Mouse (Mus musculus) hematopoietic stem cell, adult 5-6 weeks (primary cell): Measurements from ENCODE around the gene Zfp773. TPM values are rescaled to one million over a fixed set of nuclear protein-coding genes. Genes with fewer than 3 reads are reported as not detected.
"Not testable (repeated sequence)": the region's sequence is repeated elsewhere in the genome, so short reads cannot be mapped to it uniquely, and the experiment has no call there.

Source experiments
- ATAC-seq, 2 experiments: fragments of 125-278 bp in 1 of 2; replicated peaks in 1 of 2; 2 replicates each; pipeline ENCODE4 v1.8.0; 2016 to 2017; ENCODE audit warnings: inconsistent platforms in 2 of 2, mild to moderate bottlenecking in 2 of 2, moderate number of reproducible peaks in 2 of 2, low read depth in 1 of 2, moderate TSS enrichment in 1 of 2; ENCODE audit not compliant: low FRiP score in 2 of 2, poor library complexity in 2 of 2, severe bottlenecking in 2 of 2, insufficient read depth in 1 of 2, low TSS enrichment in 1 of 2
- total RNA-seq: library from RNA; stranded (forward); fragments of 172-1452, 232-1000 nt; gene quantifications from 2 replicates; pipeline ENCODE4 v1.2.3, GENCODE M21; 2017

Gene Zfp773
- 5.4 and 7.6 TPM in 2 replicates for total RNA-seq

GRCm38 (mm10) chr7:7136379-7136866 is at the start of gene Zfp773:
Gene Zfp773 (minus strand): TSS chr7:7136755.
- peak; percentile 100 for ATAC-seq

GRCm38 (mm10) chr7:7185897-7186296 is 49.3 kb upstream of the Zfp773 start:
- ATAC-seq = no peak

DNA sequence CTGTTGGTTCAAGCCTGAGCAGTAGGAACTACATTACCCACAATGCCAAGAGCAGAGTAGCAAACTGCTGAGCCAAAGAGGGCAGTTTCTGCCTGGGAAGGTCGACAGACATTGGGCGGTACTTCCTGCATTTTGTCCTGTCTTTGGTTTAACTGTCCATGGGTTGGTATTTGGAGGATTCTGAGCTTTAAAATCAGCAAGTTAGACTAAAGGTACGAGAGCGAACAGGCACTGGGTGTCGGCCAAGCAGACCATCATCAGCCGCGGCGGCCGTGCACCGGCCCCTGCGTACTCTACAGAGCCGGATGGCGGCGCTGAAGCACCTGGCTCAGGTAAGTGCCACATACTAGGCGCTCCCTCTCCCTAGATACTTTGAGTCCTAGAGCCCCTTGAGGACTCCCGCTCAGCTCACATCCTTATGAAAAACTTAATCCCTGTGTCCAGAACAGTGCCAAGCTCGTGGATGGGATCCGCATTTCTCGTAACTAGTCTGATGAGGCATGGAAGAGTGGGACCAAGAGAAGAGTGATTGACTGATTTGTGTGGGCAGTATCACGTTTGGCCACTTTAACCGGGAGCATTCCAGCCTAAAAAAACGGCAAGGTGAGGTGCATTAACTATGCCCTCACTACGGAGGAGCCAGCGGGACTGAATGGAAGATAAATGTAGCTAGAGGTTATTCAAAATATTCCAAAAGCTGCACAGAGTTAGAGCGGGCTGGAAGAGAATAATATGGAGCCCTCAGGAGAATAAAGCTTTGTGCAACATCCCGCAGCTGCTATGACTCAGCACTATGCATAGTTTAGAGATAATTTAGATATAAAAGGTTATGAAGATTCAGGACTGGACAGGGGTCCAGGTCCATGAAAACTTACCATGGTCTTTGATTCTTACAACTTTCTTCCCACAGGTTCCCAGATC is 34.9 kb upstream of the Zfp773 start, which contains the start of gene Zfp418:
Gene Zfp418, plus strand, starts transcription at position 104 of the 921 bp plus-strand sequence.
- ATAC-seq = peak; percentile 100

- no peak for ATAC-seq
These were observed 9.5 kb upstream of the Zfp773 start for GRCm38 (mm10) chr7:7145991-7146608.

- no peak for ATAC-seq
These were observed 7.7 kb upstream of the Zfp773 start for GRCm38 (mm10) chr7:7144215-7144614.

GRCm38 (mm10) chr7:7132751-7133150 is 3.8 kb downstream of the Zfp773 start:
- no peak for ATAC-seq

GRCm38 (mm10) chr7:7130491-7131124 is 5.9 kb downstream of the Zfp773 start:
- not testable (repeated sequence) for ATAC-seq

DNA sequence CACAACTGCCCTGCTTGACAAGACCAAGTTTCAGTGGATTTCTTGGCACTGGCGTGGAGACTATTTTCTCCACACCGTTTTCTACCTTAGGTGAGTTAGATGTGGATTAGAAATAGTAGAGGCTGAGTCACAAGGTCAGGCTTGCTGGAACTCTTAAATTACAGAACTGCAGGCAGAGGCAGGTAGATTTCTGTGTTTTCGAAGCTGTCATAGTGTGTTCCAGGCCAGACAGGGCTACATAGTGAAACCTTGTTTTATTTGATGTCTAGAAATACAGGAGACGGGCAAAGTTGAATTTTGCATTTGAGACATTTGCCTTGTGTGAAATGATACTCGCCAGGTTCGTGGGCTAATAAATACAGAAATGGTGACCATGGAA is 15.0 kb downstream of the Zfp773 start:
- peak in 1 of 2 experiments; percentile 16; a peak in 2 of 4 replicates for ATAC-seq

GRCm38 (mm10) chr7:7120921-7121601 is 15.5 kb downstream of the Zfp773 start, which contains the start of gene Zfp954:
Gene Zfp954 (minus strand): TSS chr7:7121488.
- ATAC-seq = peak; percentile 98 to 100

DNA sequence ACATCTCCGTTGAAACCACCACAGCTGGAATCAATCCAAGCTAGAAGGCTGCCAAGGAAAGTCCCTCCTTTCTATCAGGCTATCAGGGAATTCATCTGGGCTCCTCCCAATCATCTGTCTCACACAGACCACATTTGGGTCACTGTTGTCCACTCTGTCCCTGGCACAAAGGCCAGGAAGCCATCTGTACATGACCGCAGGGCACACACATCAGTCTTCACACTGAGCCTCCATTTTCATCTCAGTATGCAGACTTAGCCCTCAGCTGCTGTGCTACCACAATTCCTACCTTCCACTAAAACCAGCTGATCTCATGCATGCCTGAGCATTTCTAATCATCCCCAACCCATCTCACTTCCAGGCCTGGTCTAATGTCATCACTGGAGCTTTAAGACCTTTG is 18.1 kb downstream of the Zfp773 start:
- ATAC-seq = no peak

DNA sequence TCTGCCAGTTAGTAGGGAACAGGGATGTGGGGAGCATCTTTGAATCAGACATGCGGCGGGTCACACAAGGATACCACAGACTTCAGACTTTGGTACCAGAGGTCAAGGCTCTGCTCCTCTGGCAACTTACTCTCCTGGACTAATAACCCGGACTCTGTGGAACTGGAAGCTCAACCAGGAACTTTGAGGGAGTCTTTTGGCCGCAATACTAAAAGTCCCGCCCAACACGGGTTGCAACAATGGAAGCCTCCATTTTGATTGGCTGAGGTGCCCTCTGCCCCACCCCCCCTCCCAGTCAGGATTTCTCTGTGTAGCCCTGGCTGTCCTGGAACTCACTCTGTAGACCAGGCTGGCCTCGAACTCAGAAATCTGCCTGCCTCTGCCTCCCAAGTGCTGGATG is 28.1 kb downstream of the Zfp773 start:
- no peak for ATAC-seq

Other genes starting within 250 kb of the Zfp773 start
- not detected in 2 replicates for gene Aurkc, start 141.5 kb downstream of the Zfp773 start, total RNA-seq
- gene Zfp954, start 15.3 kb downstream of the Zfp773 start, total RNA-seq = 10.4 and 23.2 TPM in 2 replicates
- gene Zfp418, start 34.6 kb upstream of the Zfp773 start, total RNA-seq = 2.5 and 5.8 TPM in 2 replicates
- gene Zfp772, start 73.2 kb upstream of the Zfp773 start, total RNA-seq = 3.6 and 4.1 TPM in 2 replicates
- gene Vmn2r29, start 110.6 kb upstream of the Zfp773 start, total RNA-seq = 2.8 TPM in 1 of 2 replicates, not detected in the other
- 1.3 and 2.3 TPM in 2 replicates for gene Gm45844, start 141.5 kb upstream of the Zfp773 start, total RNA-seq
- gene Clcn4, start 164.1 kb upstream of the Zfp773 start, total RNA-seq = 33.7 and 44.8 TPM in 2 replicates
- gene Vmn2r30, start 200.9 kb upstream of the Zfp773 start, total RNA-seq = 0.13 TPM in 1 of 2 replicates, not detected in the other
- gene Gm45783, start 237.8 kb upstream of the Zfp773 start, total RNA-seq = not detected in 2 replicates